Mouse (Mus musculus) CH12.LX (cell line): ENCODE results near the gene Ggcx. TPM values are rescaled to one million over a fixed set of nuclear protein-coding genes. Genes with fewer than 3 reads are reported as not detected.

Experiments used
- DNase-seq: peaks from one replicate; pipeline ENCODE4 v3.0.0-alpha.2; 2013; ENCODE audit errors: extremely low read depth
- H3K27ac ChIP-seq: 2 replicates; pipeline ENCODE4 v1.5.1; 2012; ENCODE audit warnings: low read depth, mild to moderate bottlenecking, control low read depth, moderate library complexity; ENCODE audit not compliant: insufficient read depth
- H3K27me3 ChIP-seq: replicated peaks from 2 replicates; pipeline ENCODE3; 2012; ENCODE audit warnings: inconsistent platforms
- H3K36me3 ChIP-seq, 2 experiments: replicated peaks in 1 of 2; 2 replicates each; pipeline versions ENCODE3 to v1.6.1; 2012; ENCODE audit warnings: inconsistent platforms in 1 of 2, low read length in 1 of 2, mild to moderate bottlenecking in 1 of 2, mixed read lengths in 1 of 2, moderate library complexity in 1 of 2; ENCODE audit not compliant: control insufficient read depth in 1 of 2, insufficient read depth in 1 of 2
- H3K4me1 ChIP-seq, 2 experiments: 2 replicates each; pipeline ENCODE4 v1.6.1; 2012; ENCODE audit warnings: inconsistent platforms in 1 of 2, moderate library complexity in 1 of 2; ENCODE audit not compliant: insufficient read depth in 2 of 2, control insufficient read depth in 1 of 2
- H3K4me2 ChIP-seq: 2 replicates; pipeline ENCODE4 v1.6.1; 2012; ENCODE audit warnings: low read depth, mild to moderate bottlenecking, control low read depth; ENCODE audit not compliant: poor library complexity, insufficient read depth, severe bottlenecking
- H3K4me3 ChIP-seq, 3 experiments: fragments of 150-350 bp in 1 of 3; sonication (generic) in 1 of 3; replicated peaks in 1 of 3; 2 replicates each; pipeline versions ENCODE3 to v1.5.1; 2011 to 2012; ENCODE audit warnings: low read depth in 2 of 3, low read length in 2 of 3, mild to moderate bottlenecking in 2 of 3, moderate library complexity in 2 of 3, control low read depth in 1 of 3, improper control_type of control experiment in 1 of 3, inconsistent platforms in 1 of 3, mixed read lengths in 1 of 3; ENCODE audit not compliant: poor library complexity in 1 of 3
- H3K79me2 ChIP-seq: replicated peaks from 2 replicates; pipeline ENCODE4 v1.6.1; 2012; ENCODE audit warnings: mild to moderate bottlenecking, moderate library complexity; ENCODE audit not compliant: control insufficient read depth, poor library complexity, insufficient read depth, severe bottlenecking; ENCODE audit errors: extremely low read depth
- H3K9ac ChIP-seq: 2 replicates; pipeline ENCODE4 v1.6.1; 2012; ENCODE audit warnings: low read depth, mild to moderate bottlenecking, control low read depth, moderate library complexity; ENCODE audit not compliant: insufficient read depth
- H3K9me3 ChIP-seq: replicated peaks from 2 replicates; pipeline ENCODE3; 2012; ENCODE audit warnings: low read length, inconsistent platforms, mixed read lengths
- BHLHE40 ChIP-seq: IDR thresholded peaks from 2 replicates; pipeline ENCODE4 v1.6.1; 2011; ENCODE audit warnings: mild to moderate bottlenecking, low read depth, low read length, improper control_type of control experiment
- CHD1 ChIP-seq: IDR thresholded peaks from 2 replicates; pipeline ENCODE4 v1.6.1; 2012; ENCODE audit warnings: low read depth, low read length, improper control_type of control experiment, inconsistent platforms
- CTCF ChIP-seq, 2 experiments: IDR thresholded peaks in 1 of 2; conservative IDR thresholded peaks in 1 of 2; 2 replicates each; pipeline ENCODE4 v1.5.1; 2011 to 2012; ENCODE audit warnings: low read depth in 2 of 2, low read length in 2 of 2, improper control_type of control experiment in 1 of 2, inconsistent platforms in 1 of 2, mild to moderate bottlenecking in 1 of 2, moderate library complexity in 1 of 2
- EP300 ChIP-seq: IDR thresholded peaks from 2 replicates; pipeline ENCODE4 v1.6.1; 2011; ENCODE audit warnings: low read length, improper control_type of control experiment
- HCFC1 ChIP-seq: IDR thresholded peaks from 2 replicates; pipeline ENCODE4 v1.6.1; 2012; ENCODE audit warnings: low read depth, mild to moderate bottlenecking, inconsistent platforms, low read length, improper control_type of control experiment
- IRF4 ChIP-seq: IDR thresholded peaks from 2 replicates; pipeline ENCODE4 v1.6.1; 2014; ENCODE audit warnings: low read depth, mild to moderate bottlenecking, inconsistent platforms, low read length, improper control_type of control experiment
- JUN ChIP-seq: IDR thresholded peaks from 2 replicates; pipeline ENCODE4 v1.6.1; 2011; ENCODE audit warnings: low read depth, mild to moderate bottlenecking, low read length, improper control_type of control experiment, moderate library complexity; ENCODE audit not compliant: insufficient read depth
- MAFK ChIP-seq: IDR thresholded peaks from 2 replicates; pipeline ENCODE4 v1.6.1; 2011; ENCODE audit warnings: low read length, improper control_type of control experiment; ENCODE audit not compliant: insufficient replicate concordance
- MAX ChIP-seq: IDR thresholded peaks from 2 replicates; pipeline ENCODE4 v1.6.1; 2011; ENCODE audit warnings: low read length, improper control_type of control experiment
- MEF2A ChIP-seq: IDR thresholded peaks from 2 replicates; pipeline ENCODE4 v1.6.1; 2014; ENCODE audit warnings: low read depth, mild to moderate bottlenecking, inconsistent platforms, low read length, improper control_type of control experiment, borderline replicate concordance
- NELFE ChIP-seq: IDR thresholded peaks from 2 replicates; pipeline ENCODE4 v1.6.1; 2011; ENCODE audit warnings: low read depth, low read length, improper control_type of control experiment
- NRF1 ChIP-seq: IDR thresholded peaks from 2 replicates; pipeline ENCODE4 v1.6.1; 2014; ENCODE audit warnings: low read depth, mild to moderate bottlenecking, inconsistent platforms, low read length, improper control_type of control experiment, moderate library complexity
- PAX5 ChIP-seq: IDR thresholded peaks from 2 replicates; pipeline ENCODE4 v1.6.1; 2012; ENCODE audit warnings: low read length, inconsistent platforms, mixed read lengths
- POLR2A ChIP-seq: IDR thresholded peaks from 2 replicates; pipeline ENCODE4 v1.6.1; 2011; ENCODE audit warnings: low read depth, mild to moderate bottlenecking, improper control_type of control experiment, low read length
- POLR2AphosphoS2 ChIP-seq: IDR thresholded peaks from 2 replicates; pipeline ENCODE4 v1.6.1; 2011; ENCODE audit warnings: low read depth, low read length, improper control_type of control experiment
- RCOR1 ChIP-seq: conservative IDR thresholded peaks from 2 replicates; pipeline ENCODE4 v1.6.1; 2012; ENCODE audit warnings: low read depth, mild to moderate bottlenecking, inconsistent platforms, low read length, improper control_type of control experiment
- SIN3A ChIP-seq: IDR thresholded peaks from 2 replicates; pipeline ENCODE4 v1.6.1; 2012; ENCODE audit warnings: low read length, improper control_type of control experiment, inconsistent platforms
- SMC3 ChIP-seq: IDR thresholded peaks from 2 replicates; pipeline ENCODE4 v1.6.1; 2011; ENCODE audit warnings: low read depth, low read length, improper control_type of control experiment
- TBP ChIP-seq: conservative IDR thresholded peaks from 2 replicates; pipeline ENCODE4 v1.6.1; 2011; ENCODE audit warnings: low read depth, low read length, improper control_type of control experiment
- TCF12 ChIP-seq: IDR thresholded peaks from 2 replicates; pipeline ENCODE4 v1.6.1; 2014; ENCODE audit warnings: low read depth, mild to moderate bottlenecking, inconsistent platforms, low read length, improper control_type of control experiment
- UBTF ChIP-seq: IDR thresholded peaks from 2 replicates; pipeline ENCODE4 v1.6.1; 2012; ENCODE audit warnings: low read depth, mild to moderate bottlenecking, inconsistent platforms, low read length, improper control_type of control experiment, moderate library complexity
- ZMIZ1 ChIP-seq: IDR thresholded peaks from 2 replicates; pipeline ENCODE4 v1.6.1; 2012; ENCODE audit warnings: low read depth, mild to moderate bottlenecking, inconsistent platforms, low read length, improper control_type of control experiment
- ZNF384 ChIP-seq: IDR thresholded peaks from 2 replicates; pipeline ENCODE4 v1.6.1; 2012; ENCODE audit warnings: low read depth, low read length, improper control_type of control experiment, inconsistent platforms
- dilution Hi-C: fragments of 300-500 bp; cut with MboI; formaldehyde crosslinking; loops from 2 replicates; pipeline ENCODE4 v1.14.3; 2020; ENCODE audit warnings: low sequenced_read_pairs; ENCODE audit not compliant: extremely low pct_unique_long_range_greater_than_20kb, extremely low pct_ligation_motif_present
- in situ Hi-C: fragments of 300-500 bp; cut with MboI; formaldehyde crosslinking; loops from 3 replicates; pipeline ENCODE4 v1.14.3; 2019; ENCODE audit warnings: low sequenced_read_pairs, low pct_ligation_motif_present, low pct_unique_long_range_greater_than_20kb, mixed read lengths
- polyA plus RNA-seq: library from polyadenylated mRNA; unstranded; fragments of >175 nt; gene quantifications from 2 replicates; pipeline ENCODE4 v1.2.1, GENCODE M21; 2012; ENCODE audit warnings: low read depth; ENCODE audit not compliant: insufficient read length
- total RNA-seq, 2 experiments: library from RNA; depleted of rRNA; stranded (reverse); fragments of 300-350 nt in 1 of 2; fragments of >200 nt in 1 of 2; gene quantifications; 2 replicates each; pipeline ENCODE4 v1.2.3; 2012 to 2014

The Ggcx gene
- total and polyA plus RNA-seq, 3 experiments: 5.2 to 7.8 (median 6.7) TPM

DNA sequence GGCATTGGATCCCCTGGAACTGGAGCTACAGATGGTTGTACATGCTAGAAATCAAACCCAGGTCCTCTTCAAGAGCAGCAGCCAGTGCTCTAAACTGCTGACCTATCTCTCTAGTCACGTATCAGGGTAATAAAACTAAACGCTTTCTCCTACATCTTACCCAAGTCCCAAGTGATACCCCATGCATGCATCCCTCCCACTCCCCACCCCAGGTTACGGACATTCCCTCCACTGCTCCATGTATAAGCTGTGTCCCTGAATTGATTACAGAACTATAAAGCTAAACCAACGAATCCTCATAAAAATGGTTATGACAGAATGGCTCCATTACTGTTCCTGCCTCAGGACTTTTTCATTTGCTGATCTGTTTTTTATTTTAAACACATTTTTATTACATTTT is 52.1 kb downstream of the Ggcx start:
- Histone ChIP-seq H3K36me3 (no peaks in the 10 kb centered on the region), H3K9ac (no peak overlapping the region)
- no peak for TF ChIP-seq IRF4
- no peak for TF ChIP-seq PAX5
- TF ChIP-seq MAFK: no peak
- no peak for TF ChIP-seq TBP
- TF ChIP-seq TCF12: no peak
- TF ChIP-seq JUN: no peak
- no peak for TF ChIP-seq POLR2A
- no peak for TF ChIP-seq CTCF (conservative IDR thresholded peaks at IDR 0.05 in 1 of 2, IDR thresholded peaks at IDR 0.05 in 1 of 2; ENCODE audit: low read depth in 2 of 2, low read length in 2 of 2)
- TF ChIP-seq NRF1: no peak
- no peak for TF ChIP-seq POLR2AphosphoS2
- no peak for TF ChIP-seq BHLHE40
- no peak for TF ChIP-seq SIN3A
- no peak for TF ChIP-seq EP300
- no peak for TF ChIP-seq ZMIZ1
- no peak for TF ChIP-seq NELFE
- TF ChIP-seq CHD1: no peak
- TF ChIP-seq HCFC1: no peak
- TF ChIP-seq MEF2A: no peak
- no peak for TF ChIP-seq RCOR1
- TF ChIP-seq ZNF384: no peak
- TF ChIP-seq, all 38 proteins: peak for 0
- H3K4me3 ChIP-seq: no peak overlapping the region
- peaks cover 2 to 40% of the 10 kb centered on the region in 2 experiments; a peak in 3 of 4 replicates for H3K4me1 ChIP-seq
- H3K4me2 ChIP-seq: no peak overlapping the region
- dilution Hi-C loops (no loop called here), in situ Hi-C loops (no loop called here)
- DNase-seq: no peak
- no peaks in the 10 kb centered on the region for H3K79me2 ChIP-seq
- no peaks in the 10 kb centered on the region for H3K27me3 ChIP-seq
- no peak overlapping the region for H3K27ac ChIP-seq
- no peaks in the 10 kb centered on the region for H3K9me3 ChIP-seq

DNA sequence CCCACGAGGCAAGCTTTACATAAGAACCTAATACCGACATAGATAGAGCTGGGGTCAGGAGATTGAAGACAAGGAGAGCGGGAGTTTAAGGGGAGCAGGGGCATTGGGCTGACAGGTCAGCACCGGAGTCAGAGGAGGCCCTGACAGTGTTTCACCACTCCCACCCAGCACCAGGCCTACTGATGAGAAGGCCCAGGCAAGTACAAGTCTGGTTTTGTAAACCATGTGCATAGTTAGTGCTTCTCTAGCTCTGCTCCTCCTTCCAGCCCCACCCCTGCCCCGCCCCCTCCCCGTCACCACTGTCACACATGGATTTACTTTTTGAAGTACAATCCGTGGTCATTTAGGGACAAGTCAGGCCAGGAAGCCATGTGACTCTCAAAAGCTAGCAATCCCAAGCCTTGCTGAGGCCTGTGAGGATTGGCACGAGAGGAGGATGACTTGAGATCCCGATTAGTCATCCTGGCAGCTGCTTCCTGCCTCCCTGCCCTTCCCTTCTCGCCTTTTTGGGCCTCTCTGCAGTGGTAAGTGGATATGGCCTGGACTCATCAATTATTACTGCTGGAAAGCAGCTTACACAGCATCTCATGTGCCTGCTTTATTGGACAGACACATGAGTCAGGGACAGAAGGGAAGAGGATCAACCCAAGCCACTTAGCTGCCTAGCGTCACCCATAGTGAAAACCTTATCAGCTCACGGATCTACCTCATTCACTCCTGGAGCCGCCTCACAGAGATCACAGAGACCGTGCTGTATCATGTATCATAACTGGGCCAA is 59.3 kb downstream of the Ggcx start:
- H3K79me2 ChIP-seq: no peaks in the 10 kb centered on the region
- in situ Hi-C loops: no loop called here
- no peak overlapping the region for H3K27ac ChIP-seq
- peaks cover 3 to 12% of the 10 kb centered on the region in 2 experiments for H3K4me1 ChIP-seq
- H3K4me2 ChIP-seq: no peak overlapping the region
- no peaks in the 10 kb centered on the region for H3K9me3 ChIP-seq
- no peak for DNase-seq
- TF ChIP-seq POLR2A: no peak
- no peak for TF ChIP-seq UBTF
- TF ChIP-seq SMC3: no peak
- no peak for TF ChIP-seq NELFE
- TF ChIP-seq PAX5: no peak
- no peak for TF ChIP-seq MAFK
- TF ChIP-seq MAX: no peak
- no peak for TF ChIP-seq IRF4
- no peak for TF ChIP-seq SIN3A
- no peaks in the 10 kb centered on the region for H3K36me3 ChIP-seq
- dilution Hi-C loops: no loop called here
- H3K4me3 ChIP-seq: no peak overlapping the region
- H3K27me3 ChIP-seq: no peaks in the 10 kb centered on the region
- H3K9ac ChIP-seq: no peak overlapping the region
